Mouse (Mus musculus) thymus, adult 2 months (tissue): ENCODE measurements at regions not wholly inside any gene's neighbourhood (a gene's known extent, or its start where the extent isn't known, plus 50 kb on each side); places are given as distances from the start of the nearest gene placed in this dataset.

Experiments
- DNase-seq: peaks from one replicate; pipeline ENCODE4 v3.0.0; 2021
- H3K27ac ChIP-seq: fragments of 200-500 bp; 2 replicates; pipeline ENCODE4 v1.5.1; 2012; ENCODE audit warnings: low read length, control low read depth; ENCODE audit not compliant: control insufficient read depth, insufficient read depth
- H3K27me3 ChIP-seq: fragments of 200-500 bp; 2 replicates; pipeline ENCODE4 v1.6.1; 2012; ENCODE audit warnings: mild to moderate bottlenecking, low read length, moderate library complexity, mixed read lengths; ENCODE audit not compliant: control insufficient read depth, insufficient read depth
- H3K36me3 ChIP-seq: fragments of 200-500 bp; 2 replicates; pipeline ENCODE4 v1.6.1; 2012; ENCODE audit warnings: mild to moderate bottlenecking, low read length, moderate library complexity; ENCODE audit not compliant: control insufficient read depth, insufficient read depth
- H3K4me1 ChIP-seq: fragments of 200-500 bp; replicated peaks from 2 replicates; pipeline ENCODE4 v1.6.1; 2012; ENCODE audit warnings: low read length; ENCODE audit not compliant: control insufficient read depth, insufficient read depth
- H3K4me3 ChIP-seq: fragments of 200-500 bp; 2 replicates; pipeline ENCODE4 v1.5.1; 2012; ENCODE audit warnings: mild to moderate bottlenecking, low read length, control low read depth, moderate library complexity; ENCODE audit not compliant: control insufficient read depth, insufficient read depth
- CTCF ChIP-seq: fragments of 200-500 bp; IDR thresholded peaks from 2 replicates; pipeline ENCODE4 v1.5.1; 2012; ENCODE audit warnings: mild to moderate bottlenecking, control low read depth, low read length, moderate library complexity, borderline replicate concordance; ENCODE audit not compliant: control insufficient read depth, poor library complexity, insufficient read depth; ENCODE audit errors: extremely low read depth
- POLR2A ChIP-seq: fragments of 200-500 bp; IDR thresholded peaks from 2 replicates; pipeline ENCODE4 v1.6.1; 2012; ENCODE audit warnings: mild to moderate bottlenecking, low read length, control low read depth, moderate library complexity; ENCODE audit not compliant: control insufficient read depth, poor library complexity, insufficient read depth; ENCODE audit errors: extremely low read depth
- WGBS: fragments of 180-500 bp; shearing (Covaris S2); methylation state at CpG from one replicate; pipeline ENCODE4 v1.1.7; 2018; 5-methylcytosine and 5-hydroxymethylcytosine counted together

- 41% methylated on average over 9 of the region's 9 CpGs for WGBS
- H3K27me3 ChIP-seq = no peaks in the 10 kb centered on the region
- no peaks in the 10 kb centered on the region for H3K4me1 ChIP-seq
- TF ChIP-seq CTCF = no peak
- no peak for TF ChIP-seq POLR2A
- no peak overlapping the region for H3K4me3 ChIP-seq
- no peaks in the 10 kb centered on the region for H3K36me3 ChIP-seq
- no peak overlapping the region for H3K27ac ChIP-seq
- no peak for DNase-seq
Measured at GRCm38 (mm10) chr5:106056631-106057030, 180.3 kb downstream of the Zfp326 start.

- H3K36me3 ChIP-seq = no peaks in the 10 kb centered on the region
- no peak for DNase-seq
- no peaks in the 10 kb centered on the region for H3K27me3 ChIP-seq
- 61% methylated on average over 8 of the region's 8 CpGs for WGBS
- no peak overlapping the region for H3K4me3 ChIP-seq
- H3K27ac ChIP-seq = no peak overlapping the region
- TF ChIP-seq POLR2A (no peak), CTCF (no peak)
- no peaks in the 10 kb centered on the region for H3K4me1 ChIP-seq
Measured at GRCm38 (mm10) chr5:106055221-106055620, 178.9 kb downstream of the Zfp326 start.

GRCm38 (mm10) chr5:106051026-106051425, 174.7 kb downstream of the Zfp326 start:
- no peaks in the 10 kb centered on the region for H3K27me3 ChIP-seq
- 94% methylated on average over 8 of the region's 8 CpGs for WGBS
- H3K4me1 ChIP-seq = no peaks in the 10 kb centered on the region
- H3K36me3 ChIP-seq = no peaks in the 10 kb centered on the region
- DNase-seq = no peak
- no peak overlapping the region for H3K4me3 ChIP-seq
- TF ChIP-seq CTCF (no peak), POLR2A (no peak)
- no peak overlapping the region for H3K27ac ChIP-seq

GRCm38 (mm10) chr5:106044878-106045585, 168.7 kb downstream of the Zfp326 start:
- H3K4me1 ChIP-seq = no peaks in the 10 kb centered on the region
- H3K36me3 ChIP-seq = no peaks in the 10 kb centered on the region
- no peaks in the 10 kb centered on the region for H3K27me3 ChIP-seq
- H3K4me3 ChIP-seq = no peak overlapping the region
- TF ChIP-seq POLR2A (no peak), CTCF (no peak)
- no peak overlapping the region for H3K27ac ChIP-seq
- no peak for DNase-seq
- 89% methylated on average over 12 of the region's 12 CpGs for WGBS

GRCm38 (mm10) chr5:106038321-106038720, 162.0 kb downstream of the Zfp326 start:
- Histone ChIP-seq H3K4me1 (no peaks in the 10 kb centered on the region), H3K36me3 (no peaks in the 10 kb centered on the region), H3K4me3 (no peak overlapping the region), H3K27me3 (no peaks in the 10 kb centered on the region), H3K27ac (no peak overlapping the region)
- 93% methylated on average over 18 of the region's 18 CpGs for WGBS
- DNase-seq = no peak
- TF ChIP-seq POLR2A (no peak), CTCF (no peak)

GRCm38 (mm10) chr5:106036176-106036575, 159.8 kb downstream of the Zfp326 start:
- Histone ChIP-seq H3K27ac (no peak overlapping the region), H3K4me3 (no peak overlapping the region), H3K27me3 (no peaks in the 10 kb centered on the region), H3K4me1 (no peaks in the 10 kb centered on the region), H3K36me3 (no peaks in the 10 kb centered on the region)
- TF ChIP-seq POLR2A (no peak), CTCF (no peak)
- 83% methylated on average over 6 of the region's 6 CpGs for WGBS
- DNase-seq = no peak

- Histone ChIP-seq H3K36me3 (no peaks in the 10 kb centered on the region), H3K4me3 (no peak overlapping the region), H3K4me1 (no peaks in the 10 kb centered on the region), H3K27me3 (no peaks in the 10 kb centered on the region), H3K27ac (no peak overlapping the region)
- no peak for TF ChIP-seq CTCF
- no peak for TF ChIP-seq POLR2A
- 87% methylated on average over 4 of the region's 4 CpGs for WGBS
- no peak for DNase-seq
Measured at GRCm38 (mm10) chr5:106032956-106033355, 156.6 kb downstream of the Zfp326 start.
